Mouse (Mus musculus) 416B (cell line): Measurements from ENCODE around the gene Il6.
"Not testable (repeated sequence)": the region's sequence is repeated elsewhere in the genome, so short reads cannot be mapped to it uniquely, and the experiment has no call there.

ENCODE experiments used
- DNase-seq: peaks from one replicate; pipeline ENCODE4 v3.0.0; 2011; ENCODE audit warnings: low read depth

Gene Il6

GRCm38 (mm10) chr5:30012726-30013503 lies at the start of gene Il6:
TSS of gene Il6 (plus strand) at chr5:30013114.
- DNase-seq, result peak; percentile 97

- DNase-seq, result peak; percentile 44
Measured at GRCm38 (mm10) chr5:29963488-29963887, 49.4 kb upstream of the Il6 start.

- no peak for DNase-seq
Measured at GRCm38 (mm10) chr5:29970212-29970611, 42.7 kb upstream of the Il6 start.

GRCm38 (mm10) chr5:29972796-29973195 lies 40.1 kb upstream of the Il6 start:
- peak; percentile 42 for DNase-seq

- DNase-seq, result peak; percentile 92
Measured at GRCm38 (mm10) chr5:29973533-29973932, 39.4 kb upstream of the Il6 start.

- peak; percentile 67 for DNase-seq
Measured at GRCm38 (mm10) chr5:29974115-29974514, 38.8 kb upstream of the Il6 start.

GRCm38 (mm10) chr5:29993583-29993982 lies 19.3 kb upstream of the Il6 start:
- DNase-seq, result peak; percentile 52

GRCm38 (mm10) chr5:29994344-29994743 lies 18.6 kb upstream of the Il6 start:
- DNase-seq, result no peak

- DNase-seq, result no peak
Measured at GRCm38 (mm10) chr5:29997351-29997750, 15.6 kb upstream of the Il6 start.

- no peak for DNase-seq
Measured at GRCm38 (mm10) chr5:30000921-30001320, 12.0 kb upstream of the Il6 start.

GRCm38 (mm10) chr5:30014580-30014979 lies 1.7 kb downstream of the Il6 start:
- peak; percentile 96 for DNase-seq

- not testable (repeated sequence) for DNase-seq
Measured at GRCm38 (mm10) chr5:30035862-30036261, 22.9 kb downstream of the Il6 start.

- DNase-seq, result not testable (repeated sequence)
Measured at GRCm38 (mm10) chr5:30037111-30037510, 24.2 kb downstream of the Il6 start.

GRCm38 (mm10) chr5:30039324-30039723 lies 26.4 kb downstream of the Il6 start:
- not testable (repeated sequence) for DNase-seq

- peak; percentile 86 for DNase-seq
Measured at GRCm38 (mm10) chr5:30039841-30040240, 26.9 kb downstream of the Il6 start.

- DNase-seq, result no peak
Measured at GRCm38 (mm10) chr5:30058216-30058731, 45.4 kb downstream of the Il6 start.

GRCm38 (mm10) chr5:30059607-30060006 lies 46.7 kb downstream of the Il6 start:
- DNase-seq, result not testable (repeated sequence)

GRCm38 (mm10) chr5:30067726-30068125 lies 54.8 kb downstream of the Il6 start:
- DNase-seq, result no peak
